Mouse (Mus musculus): ENCODE measurements around the gene Slc35e1. TPM values are rescaled to one million over a fixed set of nuclear protein-coding genes. Genes with fewer than 3 reads are reported as not detected.
A peak's percentile ranks its signal among the peaks of the same experiment; 100 is the strongest.

Slc35e1 gene
- polyA plus RNA-seq, 1 experiment from 2014 or later: 10.1 TPM

GRCm38 (mm10) chr8:72492622-72493081 is 238 bp upstream of the Slc35e1 start:
- Histone ChIP-seq H3K4me3 (ENCODE audit: low read length) (peak overlapping the region; percentile 94), H3K4me1 (ENCODE audit: insufficient read depth, low read length) (peaks cover 20% of the 10 kb centered on the region), H3K27me3 (ENCODE audit: insufficient read depth, low read length) (no peaks in the 10 kb centered on the region), H3K4me2 (replicated peaks; ENCODE audit: low read depth, low read length) (peak overlapping the region; percentile 69), H3K9ac (replicated peaks; ENCODE audit: low read length) (peak overlapping the region; percentile 85), H3K36me3 (ENCODE audit: insufficient read depth, low read length) (peaks cover 39% of the 10 kb centered on the region), H3K27ac (ENCODE audit: low read length) (peak overlapping the region; percentile 76), H3K9me3 (ENCODE audit: low read length) (no peaks in the 10 kb centered on the region)
- peak; percentile 98 for ATAC-seq (ENCODE audit: low FRiP score, low TSS enrichment)
- under 1% methylated on average over 49 of the region's 56 CpGs for WGBS

- peak overlapping the region; percentile 94 for H3K4me3 ChIP-seq (ENCODE audit: low read length)
- WGBS: 84% methylated on average over 2 of the region's 2 CpGs
- no peaks in the 10 kb centered on the region for H3K9me3 ChIP-seq (ENCODE audit: low read length)
Measured at GRCm38 (mm10) chr8:72491017-72491416, 1.4 kb downstream of the Slc35e1 start.

GRCm38 (mm10) chr8:72487014-72487413 is 5.4 kb downstream of the Slc35e1 start:
- Histone ChIP-seq H3K27ac (ENCODE audit: low read length) (no peak overlapping the region), H3K4me3 (ENCODE audit: low read length) (no peak overlapping the region), H3K9me3 (ENCODE audit: low read length) (no peaks in the 10 kb centered on the region), H3K36me3 (ENCODE audit: insufficient read depth, low read length) (peaks cover 50% of the 10 kb centered on the region), H3K4me1 (ENCODE audit: insufficient read depth, low read length) (peaks cover 8% of the 10 kb centered on the region), H3K27me3 (ENCODE audit: insufficient read depth, low read length) (no peaks in the 10 kb centered on the region), H3K4me2 (replicated peaks; ENCODE audit: low read depth, low read length) (no peak overlapping the region), H3K9ac (replicated peaks; ENCODE audit: low read length) (no peak overlapping the region)
- no peak for ATAC-seq (ENCODE audit: low FRiP score, low TSS enrichment)

More at GRCm38 (mm10) chr8:72491017-72491416, 1.4 kb downstream of the Slc35e1 start:
- no peak for ATAC-seq (ENCODE audit: low FRiP score, low TSS enrichment)
- H3K4me1 ChIP-seq (ENCODE audit: insufficient read depth, low read length): peaks cover 20% of the 10 kb centered on the region
- H3K9ac ChIP-seq (replicated peaks; ENCODE audit: low read length): peak overlapping the region; percentile 85
- peaks cover 39% of the 10 kb centered on the region for H3K36me3 ChIP-seq (ENCODE audit: insufficient read depth, low read length)
- no peak overlapping the region for H3K27ac ChIP-seq (ENCODE audit: low read length)
- H3K27me3 ChIP-seq (ENCODE audit: insufficient read depth, low read length): no peaks in the 10 kb centered on the region
- peak overlapping the region; percentile 69 for H3K4me2 ChIP-seq (replicated peaks; ENCODE audit: low read depth, low read length)

GRCm38 (mm10) chr8:72485456-72486199 is 6.8 kb downstream of the Slc35e1 start:
- no peak overlapping the region for H3K4me3 ChIP-seq (ENCODE audit: low read length)
- no peak overlapping the region for H3K27ac ChIP-seq (ENCODE audit: low read length)
- no peak for ATAC-seq (ENCODE audit: low FRiP score, low TSS enrichment)
- H3K9ac ChIP-seq (replicated peaks; ENCODE audit: low read length): no peak overlapping the region
- H3K4me2 ChIP-seq (replicated peaks; ENCODE audit: low read depth, low read length): no peak overlapping the region
- no peaks in the 10 kb centered on the region for H3K27me3 ChIP-seq (ENCODE audit: insufficient read depth, low read length)
- no peaks in the 10 kb centered on the region for H3K4me1 ChIP-seq (ENCODE audit: insufficient read depth, low read length)
- H3K9me3 ChIP-seq (ENCODE audit: low read length): no peaks in the 10 kb centered on the region
- peaks cover 50% of the 10 kb centered on the region for H3K36me3 ChIP-seq (ENCODE audit: insufficient read depth, low read length)
- 84% methylated on average over 6 of the region's 6 CpGs for WGBS

DNA sequence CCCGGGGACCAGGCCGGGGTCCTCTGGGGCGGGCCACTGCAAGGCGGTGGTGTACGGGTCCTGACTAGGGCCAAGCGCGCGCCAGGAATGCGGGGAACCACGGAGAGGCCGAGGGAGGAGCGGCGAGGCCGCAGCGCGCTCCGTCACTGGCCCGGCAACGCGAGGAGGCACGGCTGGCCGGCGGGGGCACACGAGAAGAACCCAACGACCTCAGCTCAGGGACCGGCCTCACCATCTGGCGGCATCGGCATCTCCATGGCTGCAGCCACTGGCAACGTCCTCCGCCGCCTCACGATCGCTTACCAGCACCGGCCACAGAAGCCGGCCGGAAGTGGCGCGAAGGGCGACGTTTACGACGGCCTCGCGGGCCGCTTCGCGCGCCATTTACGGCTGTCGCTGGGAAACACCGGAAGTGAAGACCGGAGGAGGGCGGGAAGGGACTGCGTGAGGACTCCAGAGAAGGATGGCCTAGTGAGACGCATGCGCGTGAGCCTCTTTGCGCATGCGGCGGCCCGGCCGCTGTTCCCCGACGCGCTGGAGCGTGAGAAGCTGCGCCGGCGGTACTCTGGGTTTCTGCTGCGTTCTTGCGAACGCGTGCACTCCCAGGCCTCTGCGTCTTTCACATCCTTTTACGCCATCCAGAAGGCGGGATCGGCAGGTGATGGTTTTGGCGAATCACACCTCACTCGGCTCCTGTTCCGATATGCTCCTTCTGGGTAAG is 17.4 kb downstream of the Slc35e1 start, which contains the start of gene Cherp:
Gene Cherp, minus strand, starts transcription at position 401 of the 721 bp plus-strand sequence.
- WGBS: under 1% methylated on average over 76 of the region's 80 CpGs
- Histone ChIP-seq H3K9ac (replicated peaks; ENCODE audit: low read length) (peak within 1 kb of the TSS; percentile 78), H3K9me3 (ENCODE audit: low read length) (0 out of 2 replicates have a peak, but pooled peaks cover 7% of the 10 kb centered on the region), H3K27me3 (ENCODE audit: insufficient read depth, low read length) (no peaks in the 10 kb centered on the region), H3K4me3 (ENCODE audit: low read length) (peak within 1 kb of the TSS; percentile 54), H3K36me3 (ENCODE audit: insufficient read depth, low read length) (peaks cover 36% of the 10 kb centered on the region), H3K4me2 (replicated peaks; ENCODE audit: low read depth, low read length) (peak within 1 kb of the TSS; percentile 85), H3K27ac (ENCODE audit: low read length) (peak within 1 kb of the TSS; percentile 93), H3K4me1 (ENCODE audit: insufficient read depth, low read length) (peaks cover 12% of the 10 kb centered on the region)
- ATAC-seq (ENCODE audit: low FRiP score, low TSS enrichment): peak; percentile 98

DNA sequence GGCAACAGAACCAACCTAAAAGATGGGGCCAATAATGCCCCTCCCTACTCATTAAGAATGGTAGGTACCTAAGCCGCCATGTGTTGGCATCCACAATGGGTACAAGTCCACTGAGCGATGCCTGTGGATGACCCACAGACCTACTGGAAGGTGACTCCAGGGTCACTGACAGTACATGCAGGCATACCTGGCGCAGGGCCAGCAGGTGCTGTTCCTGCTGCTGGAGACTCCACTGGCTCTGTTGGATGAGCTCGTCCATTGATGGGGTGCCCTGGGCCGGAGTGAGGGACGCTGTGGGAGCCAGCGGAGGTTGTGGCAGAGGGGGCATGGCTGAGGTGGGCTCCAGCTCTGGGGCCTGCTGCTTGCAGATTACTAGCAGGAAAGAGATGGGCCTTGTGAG is 21.7 kb downstream of the Slc35e1 start:
- Histone ChIP-seq H3K27me3 (ENCODE audit: insufficient read depth, low read length) (no peaks in the 10 kb centered on the region), H3K4me3 (ENCODE audit: low read length) (no peak overlapping the region), H3K27ac (ENCODE audit: low read length) (no peak overlapping the region), H3K36me3 (ENCODE audit: insufficient read depth, low read length) (peaks cover 70% of the 10 kb centered on the region), H3K4me2 (replicated peaks; ENCODE audit: low read depth, low read length) (no peak overlapping the region), H3K9me3 (ENCODE audit: low read length) (no peaks in the 10 kb centered on the region), H3K4me1 (ENCODE audit: insufficient read depth, low read length) (peaks cover 6% of the 10 kb centered on the region; the same call in 1 of the 2 replicates), H3K9ac (replicated peaks; ENCODE audit: low read length) (no peak overlapping the region)
- 92% methylated on average over 7 of the region's 7 CpGs for WGBS
- ATAC-seq (ENCODE audit: low FRiP score, low TSS enrichment): no peak

DNA sequence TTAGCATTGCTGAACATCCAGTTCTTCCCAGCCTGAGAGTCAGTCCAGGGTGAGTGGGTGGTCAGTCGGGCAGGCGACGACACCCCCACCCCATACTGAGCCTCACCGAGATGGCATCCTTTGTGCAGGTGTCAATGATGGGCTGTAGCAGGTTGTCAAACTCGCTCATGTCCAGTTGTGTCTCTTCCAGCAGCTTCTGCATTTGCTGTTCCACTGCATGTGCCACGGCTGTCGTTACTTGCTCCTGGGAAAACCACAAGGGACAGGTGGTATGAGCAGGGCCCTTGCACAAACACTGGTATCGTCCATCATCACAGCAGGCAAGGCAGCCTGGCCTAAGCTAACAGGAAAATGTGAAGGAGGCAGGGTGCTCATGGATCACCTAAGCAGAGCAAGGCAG is 22.4 kb downstream of the Slc35e1 start:
- 91% methylated on average over 8 of the region's 8 CpGs for WGBS
- no peak for ATAC-seq (ENCODE audit: low FRiP score, low TSS enrichment)

DNA sequence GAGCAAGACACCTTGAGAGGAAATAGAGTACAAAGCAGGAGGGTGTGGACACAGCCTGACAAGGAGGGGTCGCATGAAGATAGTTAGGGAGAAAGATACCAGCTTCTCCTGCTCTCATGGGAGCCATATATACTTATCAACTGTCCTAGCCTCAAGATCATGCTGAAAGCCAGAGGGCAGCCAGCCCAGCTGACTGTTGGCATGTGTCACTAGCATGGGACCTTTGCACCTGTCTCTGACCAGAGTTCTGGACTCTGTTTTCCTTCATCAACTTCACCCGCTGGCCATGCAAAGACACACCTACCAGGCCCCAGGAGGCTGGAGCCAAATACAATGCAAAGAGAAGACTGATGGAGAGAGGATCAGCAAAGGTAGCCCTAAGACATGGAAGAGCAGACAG is 23.2 kb downstream of the Slc35e1 start:
- no peaks in the 10 kb centered on the region for H3K27me3 ChIP-seq (ENCODE audit: insufficient read depth, low read length)

More for the DNA sequence above, 22.4 kb downstream of the Slc35e1 start:
- Histone ChIP-seq H3K9me3 (ENCODE audit: low read length) (no peaks in the 10 kb centered on the region), H3K4me2 (replicated peaks; ENCODE audit: low read depth, low read length) (no peak overlapping the region), H3K4me3 (ENCODE audit: low read length) (no peak overlapping the region), H3K9ac (replicated peaks; ENCODE audit: low read length) (no peak overlapping the region), H3K36me3 (ENCODE audit: insufficient read depth, low read length) (peaks cover 77% of the 10 kb centered on the region), H3K27ac (ENCODE audit: low read length) (no peak overlapping the region), H3K4me1 (ENCODE audit: insufficient read depth, low read length) (peaks cover 6% of the 10 kb centered on the region; the same call in 1 of the 2 replicates), H3K27me3 (ENCODE audit: insufficient read depth, low read length) (no peaks in the 10 kb centered on the region)

GRCm38 (mm10) chr8:72464211-72464610 is 28.2 kb downstream of the Slc35e1 start:
- WGBS: 89% methylated on average over 6 of the region's 10 CpGs
- no peak for ATAC-seq (ENCODE audit: low FRiP score, low TSS enrichment)
- H3K4me2 ChIP-seq (replicated peaks; ENCODE audit: low read depth, low read length): no peak overlapping the region

More for the DNA sequence above, 23.2 kb downstream of the Slc35e1 start:
- 91% methylated on average over 2 of the region's 2 CpGs for WGBS
- Histone ChIP-seq H3K27ac (ENCODE audit: low read length) (no peak overlapping the region), H3K4me3 (ENCODE audit: low read length) (no peak overlapping the region), H3K4me1 (ENCODE audit: insufficient read depth, low read length) (peaks cover 6% of the 10 kb centered on the region; the same call in 1 of the 2 replicates), H3K4me2 (replicated peaks; ENCODE audit: low read depth, low read length) (no peak overlapping the region), H3K9ac (replicated peaks; ENCODE audit: low read length) (no peak overlapping the region), H3K36me3 (ENCODE audit: insufficient read depth, low read length) (peaks cover 83% of the 10 kb centered on the region), H3K9me3 (ENCODE audit: low read length) (no peaks in the 10 kb centered on the region)
- ATAC-seq (ENCODE audit: low FRiP score, low TSS enrichment): no peak

More at GRCm38 (mm10) chr8:72464211-72464610, 28.2 kb downstream of the Slc35e1 start:
- no peak overlapping the region for H3K27ac ChIP-seq (ENCODE audit: low read length)
- no peaks in the 10 kb centered on the region for H3K4me1 ChIP-seq (ENCODE audit: insufficient read depth, low read length)
- H3K9me3 ChIP-seq (ENCODE audit: low read length): no peaks in the 10 kb centered on the region
- H3K27me3 ChIP-seq (ENCODE audit: insufficient read depth, low read length): no peaks in the 10 kb centered on the region
- no peak overlapping the region for H3K9ac ChIP-seq (replicated peaks; ENCODE audit: low read length)
- H3K36me3 ChIP-seq (ENCODE audit: insufficient read depth, low read length): peaks cover 97% of the 10 kb centered on the region
- no peak overlapping the region for H3K4me3 ChIP-seq (ENCODE audit: low read length)

Data from kidney, embryonic 16.5 days (tissue).